Mouse (Mus musculus) kidney, embryonic 15.5 days (tissue): ENCODE data around the gene Acmsd. TPM values are rescaled to one million over a fixed set of nuclear protein-coding genes. Genes with fewer than 3 reads are reported as not detected.

ENCODE experiments used
- ATAC-seq: fragments of 200-750 bp; cut with Nextera tagmentation; replicated peaks from 2 replicates; pipeline ENCODE4 v1.8.0; 2017; ENCODE audit warnings: moderate TSS enrichment; ENCODE audit not compliant: low FRiP score
- H3K27ac ChIP-seq: fragments of 300-500 bp; sonication (generic); 2 replicates; pipeline ENCODE4 v1.5.1; 2015; ENCODE audit warnings: mild to moderate bottlenecking, inconsistent platforms
- H3K27me3 ChIP-seq: fragments of 300-500 bp; sonication (generic); 2 replicates; pipeline ENCODE4 v1.6.1; 2015; ENCODE audit warnings: inconsistent platforms
- H3K36me3 ChIP-seq: fragments of 300-500 bp; sonication (generic); 2 replicates; pipeline ENCODE4 v1.6.1; 2015; ENCODE audit warnings: inconsistent platforms
- H3K4me1 ChIP-seq: fragments of 300-500 bp; sonication (generic); 2 replicates; pipeline ENCODE4 v1.6.1; 2015; ENCODE audit warnings: inconsistent platforms
- H3K4me2 ChIP-seq: fragments of 300-500 bp; sonication (generic); 2 replicates; pipeline ENCODE4 v1.6.1; 2015; ENCODE audit warnings: moderate library complexity, mild to moderate bottlenecking, inconsistent platforms
- H3K4me3 ChIP-seq: fragments of 300-500 bp; sonication (generic); replicated peaks from 2 replicates; pipeline ENCODE4 v1.5.1; 2015; ENCODE audit warnings: mild to moderate bottlenecking, inconsistent platforms
- H3K9ac ChIP-seq: fragments of 300-500 bp; sonication (generic); 2 replicates; pipeline ENCODE4 v1.6.1; 2015; ENCODE audit warnings: mild to moderate bottlenecking, inconsistent platforms
- H3K9me3 ChIP-seq: fragments of 300-500 bp; sonication (generic); replicated peaks from 2 replicates; pipeline ENCODE4 v1.6.1; 2016; ENCODE audit warnings: inconsistent platforms
- WGBS: fragments of 180-500 bp; shearing (Covaris S2); methylation state at CpG from one replicate; pipeline ENCODE4 v1.1.7; 2015; ENCODE audit warnings: mixed read lengths; 5-methylcytosine and 5-hydroxymethylcytosine counted together
- polyA plus RNA-seq: library from polyadenylated mRNA; unstranded; fragments of >200 nt; fragmentation: Nextera tagmentation; extraction: Ambion mirVana; gene quantifications from 2 replicates; pipeline ENCODE4 v1.2.1, GENCODE M21; 2015

Acmsd gene
- polyA plus RNA-seq, 1 experiment from 2014 or later: 0.93 TPM

DNA sequence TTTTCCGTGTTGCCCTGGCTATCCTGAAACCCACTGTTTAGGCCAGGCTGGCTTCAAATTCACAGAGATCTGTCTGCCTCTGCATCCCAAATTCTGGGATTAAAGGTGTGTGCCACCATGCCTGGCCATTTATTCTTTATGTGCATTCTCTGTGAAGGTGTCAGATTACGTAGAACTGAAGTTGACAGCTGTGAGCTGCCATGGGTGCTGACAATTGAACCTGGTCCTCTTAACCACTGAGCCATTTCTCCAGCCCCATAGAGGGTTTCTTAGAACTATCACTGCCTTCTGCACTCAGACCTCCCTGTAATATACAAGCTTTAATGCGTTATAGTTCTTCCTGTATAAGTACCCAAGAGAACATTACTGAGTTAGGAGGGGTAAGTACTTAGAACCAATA is 49.4 kb downstream of the Acmsd start:
- Histone ChIP-seq H3K27ac (no peak overlapping the region), H3K36me3 (peaks cover 9% of the 10 kb centered on the region; the same call in 1 of the 2 replicates), H3K9me3 (no peaks in the 10 kb centered on the region), H3K27me3 (no peaks in the 10 kb centered on the region), H3K4me3 (no peak overlapping the region), H3K9ac (no peak overlapping the region), H3K4me1 (peaks cover 13% of the 10 kb centered on the region), H3K4me2 (no peak overlapping the region)
- WGBS: 89% methylated on average over 3 of the region's 3 CpGs
- no peak for ATAC-seq

GRCm38 (mm10) chr1:127780142-127780541 is 50.9 kb downstream of the Acmsd start:
- no peak for ATAC-seq
- H3K27me3 ChIP-seq: no peaks in the 10 kb centered on the region
- H3K4me1 ChIP-seq: peaks cover 12% of the 10 kb centered on the region
- no peak overlapping the region for H3K27ac ChIP-seq
- no peak overlapping the region for H3K4me3 ChIP-seq
- 18% methylated on average over 3 of the region's 3 CpGs for WGBS
- H3K9ac ChIP-seq: no peak overlapping the region
- no peak overlapping the region for H3K4me2 ChIP-seq
- no peaks in the 10 kb centered on the region for H3K9me3 ChIP-seq
- peaks cover 13% of the 10 kb centered on the region; the same call in 1 of the 2 replicates for H3K36me3 ChIP-seq

DNA sequence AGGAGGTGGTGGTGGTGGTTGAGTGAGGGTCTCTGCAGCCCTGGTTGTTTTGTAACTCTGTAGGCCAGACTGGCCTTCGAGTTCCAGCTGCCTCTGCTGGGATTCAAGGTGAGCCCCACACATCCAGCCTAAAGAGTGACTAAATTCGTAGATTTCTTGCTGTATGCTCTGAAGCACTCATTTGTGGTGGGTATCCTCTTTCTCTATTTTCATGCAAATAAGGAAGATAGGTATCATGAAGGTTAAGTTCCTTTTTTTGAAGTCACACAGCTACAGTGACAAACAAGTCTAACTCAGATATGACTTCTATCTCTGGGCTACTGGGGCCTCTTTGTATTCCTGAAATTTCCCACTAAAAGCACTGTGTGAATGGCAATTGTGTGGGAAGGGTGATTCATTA is 51.6 kb downstream of the Acmsd start:
- ATAC-seq: no peak
- Histone ChIP-seq H3K27me3 (no peaks in the 10 kb centered on the region), H3K36me3 (peaks cover 13% of the 10 kb centered on the region; the same call in 1 of the 2 replicates), H3K27ac (no peak overlapping the region), H3K9ac (no peak overlapping the region), H3K4me1 (peaks cover 9% of the 10 kb centered on the region), H3K4me3 (no peak overlapping the region), H3K4me2 (no peak overlapping the region), H3K9me3 (no peaks in the 10 kb centered on the region)
- WGBS: 73% methylated on average over 2 of the region's 2 CpGs

DNA sequence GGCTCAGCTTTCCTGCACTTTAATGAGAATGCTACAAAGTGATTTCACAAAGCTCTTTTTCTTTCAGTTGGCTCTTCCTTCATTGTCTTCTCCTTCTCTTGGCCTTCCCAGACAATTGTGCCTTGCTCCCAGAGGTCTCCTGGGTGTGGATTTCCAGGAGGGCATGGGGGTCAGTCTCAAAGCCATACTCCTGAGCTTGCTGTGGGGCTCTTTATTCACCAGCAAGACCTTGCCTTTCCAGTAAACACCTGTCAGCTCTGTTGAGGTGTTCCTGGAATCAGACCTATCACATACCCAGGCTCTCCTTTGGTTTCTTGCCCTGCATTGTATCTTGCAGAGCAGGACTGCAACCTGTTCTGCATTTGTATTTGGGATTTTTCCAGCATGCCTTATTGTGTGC is 54.6 kb downstream of the Acmsd start:
- Histone ChIP-seq H3K27me3 (no peaks in the 10 kb centered on the region), H3K4me3 (no peak overlapping the region), H3K4me2 (no peak overlapping the region), H3K9me3 (no peaks in the 10 kb centered on the region), H3K27ac (no peak overlapping the region), H3K9ac (no peak overlapping the region), H3K36me3 (0 out of 2 replicates have a peak, but pooled peaks cover 8% of the 10 kb centered on the region), H3K4me1 (peaks cover 21% of the 10 kb centered on the region)
- no peak for ATAC-seq

DNA sequence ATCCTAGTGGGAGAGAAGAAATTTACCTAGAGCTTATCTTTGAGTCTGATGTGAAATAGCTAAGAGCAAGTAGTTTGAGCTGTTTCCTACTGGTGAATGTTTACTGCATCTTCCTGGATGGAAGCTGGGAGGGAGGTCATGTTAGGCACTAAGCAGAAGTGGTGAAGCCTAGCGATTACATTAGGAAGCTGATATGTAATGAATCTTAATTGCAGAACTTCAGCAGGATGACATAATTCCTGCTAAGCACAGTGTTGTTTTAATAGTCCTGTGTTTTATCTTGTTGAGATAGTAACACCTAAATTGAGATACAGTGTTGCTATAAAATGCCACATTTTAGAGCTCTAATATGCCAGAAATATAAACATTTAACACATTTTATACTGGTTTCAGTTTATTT is 56.7 kb downstream of the Acmsd start:
- Histone ChIP-seq H3K36me3 (0 out of 2 replicates have a peak, but pooled peaks cover 3% of the 10 kb centered on the region), H3K27ac (no peak overlapping the region), H3K9ac (no peak overlapping the region), H3K4me2 (no peak overlapping the region), H3K4me1 (peaks cover 21% of the 10 kb centered on the region), H3K9me3 (no peaks in the 10 kb centered on the region), H3K27me3 (no peaks in the 10 kb centered on the region), H3K4me3 (no peak overlapping the region)
- 49% methylated on average over 1 of the region's 1 CpGs for WGBS
- no peak for ATAC-seq

DNA sequence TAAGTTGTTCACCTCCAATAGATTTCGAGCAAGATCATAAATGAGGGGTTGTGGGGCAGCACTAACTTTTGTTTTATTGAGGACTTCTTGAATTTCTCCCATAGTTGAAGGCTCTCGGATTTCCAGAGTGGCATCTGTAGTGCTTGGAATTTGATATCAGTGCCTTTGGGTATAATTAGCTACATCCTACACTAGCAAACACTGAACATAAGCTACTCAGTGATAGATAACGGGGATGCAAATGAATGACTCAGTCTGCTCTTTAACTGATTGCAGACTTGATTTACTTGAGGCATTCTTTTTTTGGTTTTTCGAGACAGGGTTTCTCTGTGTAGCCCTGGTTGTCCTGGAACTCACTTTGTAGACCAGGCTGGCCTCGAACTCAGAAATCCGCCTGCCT is 59.7 kb downstream of the Acmsd start:
- no peaks in the 10 kb centered on the region for H3K27me3 ChIP-seq
- no peaks in the 10 kb centered on the region for H3K9me3 ChIP-seq
- H3K4me1 ChIP-seq: peaks cover 18% of the 10 kb centered on the region
- H3K4me2 ChIP-seq: no peak overlapping the region
- ATAC-seq: no peak
- peaks cover 19% of the 10 kb centered on the region for H3K36me3 ChIP-seq
- WGBS: 53% methylated on average over 6 of the region's 6 CpGs
- no peak overlapping the region for H3K9ac ChIP-seq
- no peak overlapping the region for H3K4me3 ChIP-seq
- 0 out of 2 replicates have a peak overlapping the region, but pooled peaks have one; percentile 0 for H3K27ac ChIP-seq

DNA sequence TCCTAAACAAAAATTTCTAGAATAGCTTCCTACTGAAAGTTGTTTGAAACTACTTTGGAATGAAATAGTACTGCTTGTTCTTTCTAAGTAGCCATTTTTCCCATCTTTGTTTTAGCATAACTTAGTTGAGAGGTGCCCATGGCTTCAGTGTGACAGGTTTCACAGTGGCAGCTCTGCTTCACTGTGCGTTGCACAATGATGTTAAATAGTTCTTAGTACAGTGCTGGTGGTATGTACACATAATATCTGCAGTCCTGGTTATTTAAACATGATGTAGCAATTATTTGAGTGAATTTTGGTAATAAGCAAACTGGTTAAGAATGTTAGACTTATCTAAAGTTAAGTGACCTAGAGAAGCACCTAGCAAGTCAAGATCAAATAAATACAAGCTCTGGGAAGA is 64.2 kb downstream of the Acmsd start:
- Histone ChIP-seq H3K27ac (no peak overlapping the region), H3K4me3 (no peak overlapping the region), H3K36me3 (peaks cover 34% of the 10 kb centered on the region), H3K27me3 (no peaks in the 10 kb centered on the region), H3K4me1 (no peaks in the 10 kb centered on the region; the same call in 1 of the 2 replicates), H3K9ac (no peak overlapping the region), H3K9me3 (no peaks in the 10 kb centered on the region), H3K4me2 (no peak overlapping the region)
- 88% methylated on average over 1 of the region's 1 CpGs for WGBS
- ATAC-seq: no peak

DNA sequence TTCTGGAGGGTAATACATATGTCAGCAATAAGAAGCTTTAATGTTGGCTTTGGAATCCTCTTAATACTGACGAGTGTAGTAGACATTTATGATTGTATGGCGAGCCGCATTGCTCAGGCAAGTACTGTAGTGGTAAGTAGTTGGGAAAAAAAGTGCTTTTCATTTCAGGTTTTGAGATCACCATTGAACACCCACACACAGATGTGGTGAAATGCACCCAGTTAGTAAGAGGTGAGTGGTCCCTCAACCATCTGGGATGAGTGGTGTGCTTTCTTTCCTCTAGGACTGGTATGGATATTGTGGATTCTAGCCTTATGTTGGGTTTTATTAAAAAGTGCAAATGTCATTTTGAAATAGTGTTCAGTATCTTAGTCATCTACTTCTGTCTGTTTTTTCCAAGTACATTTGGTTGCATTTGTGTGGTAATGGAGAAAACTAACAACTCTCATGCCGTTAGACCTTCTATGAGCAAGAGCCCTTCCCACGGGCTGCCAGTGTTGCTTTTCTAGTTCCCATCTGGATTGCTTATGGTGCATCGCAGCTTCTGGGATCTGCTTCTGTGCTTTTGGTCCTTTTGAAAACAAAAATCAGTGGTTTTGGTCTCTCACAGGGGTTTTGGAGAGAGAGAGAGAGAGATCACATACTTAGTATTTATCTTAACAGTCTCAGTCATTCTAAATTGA is 66.0 kb downstream of the Acmsd start:
- H3K9me3 ChIP-seq: no peaks in the 10 kb centered on the region
- WGBS: 92% methylated on average over 6 of the region's 6 CpGs
- no peak overlapping the region for H3K27ac ChIP-seq
- H3K4me3 ChIP-seq: no peak overlapping the region
- no peak overlapping the region for H3K4me2 ChIP-seq
- no peak for ATAC-seq
- no peak overlapping the region for H3K9ac ChIP-seq
- H3K27me3 ChIP-seq: no peaks in the 10 kb centered on the region
- peaks cover 48% of the 10 kb centered on the region for H3K36me3 ChIP-seq
- no peaks in the 10 kb centered on the region for H3K4me1 ChIP-seq

DNA sequence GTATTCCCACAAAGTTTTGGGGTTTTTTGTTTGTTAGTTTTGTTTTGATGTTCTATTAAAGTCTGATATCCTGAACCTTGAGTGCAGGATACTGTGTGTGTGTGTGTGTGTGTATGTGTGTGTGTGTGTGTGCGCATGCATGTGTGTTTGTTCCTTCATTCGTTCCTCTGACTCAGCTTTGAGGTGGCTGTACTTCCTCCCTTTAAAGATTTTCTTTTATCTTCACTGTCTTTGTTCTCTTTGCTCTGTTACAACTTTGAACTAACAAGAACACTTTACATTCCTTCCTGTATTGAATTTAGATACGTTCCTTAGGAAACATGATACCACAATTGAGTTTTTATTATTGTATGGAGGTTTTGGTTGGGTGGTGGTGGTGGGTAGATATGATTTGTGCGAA is 67.1 kb downstream of the Acmsd start:
- 68% methylated on average over 4 of the region's 4 CpGs for WGBS
- H3K9me3 ChIP-seq: no peaks in the 10 kb centered on the region
- no peak overlapping the region for H3K9ac ChIP-seq
- H3K4me1 ChIP-seq: no peaks in the 10 kb centered on the region
- no peak overlapping the region for H3K4me3 ChIP-seq
- no peak overlapping the region for H3K4me2 ChIP-seq
- no peak overlapping the region for H3K27ac ChIP-seq
- ATAC-seq: no peak
- no peaks in the 10 kb centered on the region for H3K27me3 ChIP-seq
- peaks cover 54% of the 10 kb centered on the region for H3K36me3 ChIP-seq

GRCm38 (mm10) chr1:127796752-127797151 is 67.5 kb downstream of the Acmsd start:
- peaks cover 55% of the 10 kb centered on the region for H3K36me3 ChIP-seq
- H3K4me3 ChIP-seq: no peak overlapping the region
- no peak for ATAC-seq
- 88% methylated on average over 1 of the region's 1 CpGs for WGBS
- H3K9me3 ChIP-seq: no peaks in the 10 kb centered on the region
- H3K9ac ChIP-seq: no peak overlapping the region
- H3K27me3 ChIP-seq: no peaks in the 10 kb centered on the region
- H3K27ac ChIP-seq: no peak overlapping the region
- no peaks in the 10 kb centered on the region for H3K4me1 ChIP-seq
- H3K4me2 ChIP-seq: no peak overlapping the region

- Histone ChIP-seq H3K9me3 (no peaks in the 10 kb centered on the region), H3K27ac (no peak overlapping the region), H3K4me2 (no peak overlapping the region), H3K27me3 (no peaks in the 10 kb centered on the region), H3K4me3 (no peak overlapping the region), H3K4me1 (no peaks in the 10 kb centered on the region), H3K36me3 (peaks cover 73% of the 10 kb centered on the region), H3K9ac (no peak overlapping the region)
- ATAC-seq: no peak
- WGBS: 86% methylated on average over 8 of the region's 8 CpGs
These were observed 73.7 kb downstream of the Acmsd start for GRCm38 (mm10) chr1:127802916-127803315.

GRCm38 (mm10) chr1:127808671-127809070 is 79.5 kb downstream of the Acmsd start:
- H3K4me2 ChIP-seq: no peak overlapping the region
- H3K4me3 ChIP-seq: no peak overlapping the region
- 95% methylated on average over 7 of the region's 7 CpGs for WGBS
- no peak overlapping the region for H3K27ac ChIP-seq
- peaks cover 28% of the 10 kb centered on the region for H3K36me3 ChIP-seq
- H3K4me1 ChIP-seq: no peaks in the 10 kb centered on the region; the same call in 1 of the 2 replicates
- H3K27me3 ChIP-seq: no peaks in the 10 kb centered on the region
- ATAC-seq: no peak
- H3K9me3 ChIP-seq: no peaks in the 10 kb centered on the region
- H3K9ac ChIP-seq: no peak overlapping the region

DNA sequence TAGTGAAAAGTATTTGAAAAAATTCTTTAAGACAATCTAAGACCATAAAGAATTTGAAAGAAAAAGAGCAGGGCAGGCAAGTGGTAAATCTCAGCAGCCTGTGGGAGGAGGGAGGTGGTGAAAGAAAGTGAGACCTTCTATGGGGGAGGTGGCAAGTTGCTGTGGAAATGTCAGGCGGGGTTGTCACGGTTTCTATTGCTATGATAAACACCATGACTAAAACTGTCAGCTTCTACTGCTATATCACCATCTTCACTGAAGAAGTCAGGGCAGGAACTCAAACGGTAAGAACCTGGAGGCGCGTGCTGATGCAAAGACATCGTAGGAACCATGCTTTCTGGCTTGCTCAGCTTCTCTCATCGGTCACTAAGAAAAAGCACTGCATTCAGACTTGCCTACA is 83.7 kb downstream of the Acmsd start:
- H3K27ac ChIP-seq: no peak overlapping the region
- no peak for ATAC-seq
- no peaks in the 10 kb centered on the region for H3K9me3 ChIP-seq
- H3K27me3 ChIP-seq: no peaks in the 10 kb centered on the region
- H3K4me1 ChIP-seq: no peaks in the 10 kb centered on the region; the same call in 1 of the 2 replicates
- H3K4me2 ChIP-seq: peak overlapping the region; percentile 14; the same call in 1 of the 2 replicates
- H3K36me3 ChIP-seq: no peaks in the 10 kb centered on the region
- WGBS: 48% methylated on average over 7 of the region's 7 CpGs
- H3K4me3 ChIP-seq: no peak overlapping the region
- H3K9ac ChIP-seq: no peak overlapping the region
